ENCODE assay signal across 13 mouse cellular contexts in the genomic region with DNA sequence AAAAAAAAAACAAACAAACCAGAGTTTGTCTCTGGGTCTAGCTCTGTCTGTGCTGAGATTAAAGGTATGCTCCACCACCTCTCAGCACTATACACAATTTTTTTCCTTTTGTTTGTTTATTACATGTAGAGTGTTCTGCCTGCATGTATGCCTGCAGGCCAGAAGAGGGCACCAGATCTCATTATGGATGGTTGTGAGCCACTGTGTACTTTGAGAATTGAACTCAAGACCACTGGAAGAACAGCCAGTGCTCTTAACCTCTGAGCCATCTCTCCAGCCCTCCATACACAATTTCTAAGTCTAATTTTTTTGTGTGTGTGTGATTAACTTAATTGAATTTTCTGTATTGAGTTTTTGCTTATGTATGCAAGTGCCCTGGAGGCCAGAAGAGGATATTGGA. TPM values are rescaled to one million over a fixed set of nuclear protein-coding genes. Genes with fewer than 3 reads are reported as not detected.
DNase-seq lines count a peak whose midpoint lies in the region; ATAC-seq and TF ChIP-seq lines count a peak whose summit lies in the region.
"Had no signal": no experiment of that assay in that cellular context is flagged by ENCODE, and none has a peak within 500 bp of the region (broad histone marks: within the 10 kb centered on the region; RNA-seq: fewer than 3 reads in every experiment).

No protein-coding gene starts in this region.

- H3K27ac ChIP-seq in liver, postnatal 0 days (ENCODE audit: low read depth): peak overlapping the region; percentile 70
- H3K27ac ChIP-seq: forebrain, embryonic 13.5 days had no signal

- 0 out of 2 replicates have a peak overlapping the region, but pooled peaks have one; percentile 19 for H3K4me3 ChIP-seq in liver, postnatal 0 days (ENCODE audit: low read depth, low read length)
- H3K4me3 ChIP-seq: forebrain, embryonic 13.5 days had no signal

- no peaks in the 10 kb centered on the region for H3K9me3 ChIP-seq in liver, postnatal 0 days (ENCODE audit: low read length)
- H3K9me3 ChIP-seq: forebrain, embryonic 13.5 days had no signal

- H3K9ac ChIP-seq in liver, postnatal 0 days (replicated peaks): no peak overlapping the region
- H3K9ac ChIP-seq: forebrain, embryonic 13.5 days had no signal

- DNase-seq in embryo, embryonic 10 days (ENCODE audit: low spot score): peak; percentile 22
- DNase-seq in embryo, embryonic 11 days: no peak
- DNase-seq in liver, postnatal 0 days: no peak
- no peak for DNase-seq in liver
- no peak for DNase-seq in urinary bladder, adult 2 months (ENCODE audit: low spot score)
- no peak for DNase-seq in left cerebral cortex, adult 9 months (ENCODE audit: low spot score in 2 of 2)
- DNase-seq: heart, postnatal 4 days; kidney, postnatal 10 days; lung, postnatal 10 days had no signal

- peak; percentile 76 for TF ChIP-seq CTCF in liver, postnatal 0 days (IDR thresholded peaks at IDR 0.05; ENCODE audit: low read depth)

- ATAC-seq in liver, postnatal 0 days: no peak
- peak; percentile 54 for ATAC-seq in CD4-positive, CD25-positive, alpha-beta regulatory T cell, adult 4 months
- peak; percentile 39; the same call in 1 of the 2 replicates for ATAC-seq in erythroid progenitor cell, adult 5-6 weeks (replicated peaks; ENCODE audit: low FRiP score, poor library complexity, severe bottlenecking)
- ATAC-seq: activated CD4-positive, CD25-positive, alpha-beta regulatory T cell, adult 4 months; forebrain, embryonic 13.5 days had no signal

- peaks cover 4% of the 10 kb centered on the region; the same call in 1 of the 2 replicates for H3K4me1 ChIP-seq in liver, postnatal 0 days (ENCODE audit: insufficient read depth)

- no peak for TF ChIP-seq EP300 in liver, postnatal 0 days (IDR thresholded peaks at IDR 0.05; ENCODE audit: low read depth)

- H3K4me2 ChIP-seq in liver, postnatal 0 days (ENCODE audit: low read depth, low read length): no peak overlapping the region

- peaks cover 3% of the 10 kb centered on the region; the same call in 1 of the 2 replicates for H3K36me3 ChIP-seq in liver, postnatal 0 days (replicated peaks; ENCODE audit: insufficient read depth, low read length)

- H3K27me3 ChIP-seq in liver, postnatal 0 days (ENCODE audit: insufficient read depth, low read length): no peaks in the 10 kb centered on the region
- H3K27me3 ChIP-seq: forebrain, embryonic 13.5 days had no signal

RNA-seq across cellular contexts. Expression of a gene that starts 10.6 kb away (rescaled TPM):
- polyA plus RNA-seq in liver, postnatal 0 days (2015; fragmentation: Nextera tagmentation; extraction: Ambion mirVana): 12.8 and 14.3 TPM in 2 replicates
- polyA plus RNA-seq in CD4-positive, CD25-positive, alpha-beta regulatory T cell, adult 4 months (2017; shearing (Covaris generic)): 10 to 100 TPM; 22.7 to 24.1 TPM
- total RNA-seq in erythroid progenitor cell, adult 5-6 weeks (2015; ENCODE audit: low replicate concordance): 48.2 and 58.4 TPM in 2 replicates
- 61.2 and 65.4 TPM in 2 replicates for total RNA-seq in erythroid progenitor cell, adult 5-6 weeks (2017; ENCODE audit: low replicate concordance)
- polyA plus RNA-seq in urinary bladder, adult 2 months (2012; rRNA removed): 56.6 and 63.0 TPM in 2 replicates

RNA-seq across cellular contexts. Expression of a gene that starts 33.9 kb away (rescaled TPM):
- 7.8 and 8.5 TPM in 2 replicates for polyA plus RNA-seq in liver, postnatal 0 days (2015; fragmentation: Nextera tagmentation; extraction: Ambion mirVana)
- polyA plus RNA-seq in CD4-positive, CD25-positive, alpha-beta regulatory T cell, adult 4 months (2017; shearing (Covaris generic)): 10 to 100 TPM; 19.6 to 30.7 TPM
- 1.7 TPM in 1 of 2 replicates, not detected in the other for total RNA-seq in erythroid progenitor cell, adult 5-6 weeks (2015; ENCODE audit: low replicate concordance)
- total RNA-seq in erythroid progenitor cell, adult 5-6 weeks (2017; ENCODE audit: low replicate concordance): 1.5 and 5.8 TPM in 2 replicates
- 29.9 and 33.8 TPM in 2 replicates for polyA plus RNA-seq in urinary bladder, adult 2 months (2012; rRNA removed)

RNA-seq across cellular contexts. Expression of a gene that starts 34.0 kb away (rescaled TPM):
- polyA plus RNA-seq in liver, postnatal 0 days (2015; fragmentation: Nextera tagmentation; extraction: Ambion mirVana): 12.5 and 13.0 TPM in 2 replicates
- polyA plus RNA-seq in CD4-positive, CD25-positive, alpha-beta regulatory T cell, adult 4 months (2017; shearing (Covaris generic)): 1 to 10 TPM; 3.2 to 6.1 TPM
- total RNA-seq in erythroid progenitor cell, adult 5-6 weeks (2015; ENCODE audit: low replicate concordance): 21.3 and 26.4 TPM in 2 replicates
- 23.0 and 27.2 TPM in 2 replicates for total RNA-seq in erythroid progenitor cell, adult 5-6 weeks (2017; ENCODE audit: low replicate concordance)
- 30.5 and 32.5 TPM in 2 replicates for polyA plus RNA-seq in urinary bladder, adult 2 months (2012; rRNA removed)
